Mouse (Mus musculus) embryo, embryonic 11.5 days (tissue): Measurements from ENCODE around the gene Cyp4f17.
A peak's percentile ranks its signal among the peaks of the same experiment; 100 is the strongest.
"Not testable (repeated sequence)": the region's sequence is repeated elsewhere in the genome, so short reads cannot be mapped to it uniquely, and the experiment has no call there.

ENCODE experiments used
- DNase-seq: peaks from one replicate; pipeline ENCODE4 v3.0.0-alpha.2; 2012; ENCODE audit warnings: low read depth, low spot score

The Cyp4f17 gene

GRCm38 (mm10) chr17:32527748-32528147 lies 21.9 kb downstream of the Cyp4f17 start:
- no peak for DNase-seq

GRCm38 (mm10) chr17:32528408-32529337 lies 22.8 kb downstream of the Cyp4f17 start:
- peak; percentile 61 for DNase-seq

GRCm38 (mm10) chr17:32532356-32532755 lies 26.5 kb downstream of the Cyp4f17 start:
- not testable (repeated sequence) for DNase-seq

GRCm38 (mm10) chr17:32534068-32534467 lies 28.2 kb downstream of the Cyp4f17 start:
- no peak for DNase-seq

GRCm38 (mm10) chr17:32536051-32536866 lies 30.4 kb downstream of the Cyp4f17 start, which contains the start of gene Cyp4f16:
Cyp4f16 (plus strand) TSS chr17:32536558.
- peak; percentile 64 for DNase-seq

GRCm38 (mm10) chr17:32536867-32537250 lies 31.0 kb downstream of the Cyp4f17 start:
- DNase-seq: no peak

- DNase-seq: not testable (repeated sequence)
Measured at GRCm38 (mm10) chr17:32544792-32545191, 38.9 kb downstream of the Cyp4f17 start.

GRCm38 (mm10) chr17:32550377-32550776 lies 44.5 kb downstream of the Cyp4f17 start:
- not testable (repeated sequence) for DNase-seq

GRCm38 (mm10) chr17:32550900-32551770 lies 45.3 kb downstream of the Cyp4f17 start:
- DNase-seq: peak; percentile 69

GRCm38 (mm10) chr17:32553016-32553415 lies 47.2 kb downstream of the Cyp4f17 start:
- DNase-seq: not testable (repeated sequence)

- not testable (repeated sequence) for DNase-seq
Measured at GRCm38 (mm10) chr17:32554368-32554767, 48.5 kb downstream of the Cyp4f17 start.

GRCm38 (mm10) chr17:32563301-32563700 lies 57.5 kb downstream of the Cyp4f17 start:
- DNase-seq: not testable (repeated sequence)

- not testable (repeated sequence) for DNase-seq
Measured at GRCm38 (mm10) chr17:32573286-32573685, 67.4 kb downstream of the Cyp4f17 start.

- no peak for DNase-seq
Measured at GRCm38 (mm10) chr17:32577496-32578186, 71.8 kb downstream of the Cyp4f17 start.
